Mouse (Mus musculus) layer of hippocampus, adult 18-20 months (tissue): Measurements from ENCODE around the gene Unc45b. TPM values are rescaled to one million over a fixed set of nuclear protein-coding genes. Genes with fewer than 3 reads are reported as not detected.
A peak's percentile ranks its signal among the peaks of the same experiment; 100 is the strongest.
"Not testable (repeated sequence)": the region's sequence is repeated elsewhere in the genome, so short reads cannot be mapped to it uniquely, and the experiment has no call there.

Experiments
- DNase-seq, 2 experiments: peaks; one replicate each; pipeline ENCODE4 v3.0.0; 2022; ENCODE audit warnings: low spot score in 2 of 2
- microRNA-seq, 2 experiments: library from miRNA; unstranded; fragments of <30 nt; microRNA quantifications; one replicate each; pipeline ENCODE4 v1.2.0; 2021
- total RNA-seq, 2 experiments: library from RNA; stranded (reverse); gene quantifications; 2 replicates each; pipeline ENCODE4 v1.2.3; 2021

The Unc45b gene
- total RNA-seq, 2 experiments from 2014 or later = 0.79 to 1.1 TPM

GRCm38 (mm10) chr11:82990612-82991385 lies 80.4 kb downstream of the Unc45b start:
- DNase-seq = not testable (repeated sequence)

- peak in 1 of 2 experiments; percentile 1 for DNase-seq
Observed at GRCm38 (mm10) chr11:82991469-82992166, 81.3 kb downstream of the Unc45b start, which contains the start of gene Slfn9. Slfn9 (minus strand) TSS chr11:82991830.

Small RNA genes lying within 50 kb of the gene (microRNA-seq; reads per million reads assigned to microRNA genes)
- gene Mir7679 = 0 reads per million in 2 experiments

Other genes starting within 250 kb of the Unc45b start
- under 1 TPM; 0.28 to 0.47 TPM for gene Cct6b, start 146.2 kb upstream of the Unc45b start, total RNA-seq
- gene Zfp830, start 146.2 kb upstream of the Unc45b start, total RNA-seq = 10 to 100 TPM; 15.2 to 18.2 TPM
- gene Lig3, start 129.4 kb upstream of the Unc45b start, total RNA-seq = 10 to 100 TPM; 20.7 to 22.4 TPM
- 10 to 100 TPM in 1 of 2 experiments, 1 to 10 TPM in 1; 9.7 to 12.0 TPM for gene Rffl, start 39.3 kb upstream of the Unc45b start, total RNA-seq
- gene Rad51d, start 19.9 kb upstream of the Unc45b start, total RNA-seq = 10 to 100 TPM; 14.7 to 18.0 TPM
- gene Fndc8, start 18.4 kb upstream of the Unc45b start, total RNA-seq = not detected
- gene Nle1, start 2.1 kb upstream of the Unc45b start, total RNA-seq = 10 to 100 TPM; 33.6 to 37.6 TPM
- 1 to 10 TPM; 2.9 to 3.4 TPM for gene Slfn5, start 40.8 kb downstream of the Unc45b start, total RNA-seq
- gene Slfn9, start 81.3 kb downstream of the Unc45b start, total RNA-seq = under 1 TPM; 0.10 to 0.36 TPM
- under 1 TPM; 0.32 to 0.46 TPM for gene Slfn8, start 110.3 kb downstream of the Unc45b start, total RNA-seq
- 1 to 10 TPM in 1 of 2 experiments, under 1 TPM in 1; 0.62 to 1.1 TPM for gene Slfn2, start 154.6 kb downstream of the Unc45b start, total RNA-seq
- gene Slfn1, start 206.3 kb downstream of the Unc45b start, total RNA-seq = not detected